Mouse (Mus musculus) naive thymus-derived CD4-positive, alpha-beta T cell, adult 2 months (primary cell): ENCODE data around the gene AI837181.

ENCODE experiments used
- DNase-seq: peaks from one replicate; pipeline ENCODE4 v3.0.0-alpha.2; 2011; ENCODE audit warnings: low read depth

Gene AI837181

DNA sequence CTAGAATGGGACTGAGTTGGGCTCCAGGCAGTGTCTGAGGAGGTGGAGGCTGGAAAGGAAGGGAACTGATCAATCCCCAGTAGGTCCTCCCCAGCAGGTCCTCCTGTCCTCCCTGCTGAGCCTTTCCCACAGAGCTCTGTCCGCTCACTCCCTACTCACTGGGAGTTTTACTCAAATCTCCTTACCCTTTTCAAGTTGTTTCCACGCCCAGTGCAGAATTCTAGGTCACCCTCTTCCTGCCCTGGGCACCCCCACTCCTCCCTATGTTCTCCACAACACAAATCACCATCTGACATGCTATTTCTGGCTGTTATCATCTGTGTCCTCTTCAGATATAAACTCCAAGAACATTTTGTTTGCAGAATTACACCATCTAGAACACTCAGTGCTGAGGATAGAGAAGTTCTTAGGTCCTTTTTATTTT is 10.4 kb upstream of the AI837181 start:
- no peak for DNase-seq

DNA sequence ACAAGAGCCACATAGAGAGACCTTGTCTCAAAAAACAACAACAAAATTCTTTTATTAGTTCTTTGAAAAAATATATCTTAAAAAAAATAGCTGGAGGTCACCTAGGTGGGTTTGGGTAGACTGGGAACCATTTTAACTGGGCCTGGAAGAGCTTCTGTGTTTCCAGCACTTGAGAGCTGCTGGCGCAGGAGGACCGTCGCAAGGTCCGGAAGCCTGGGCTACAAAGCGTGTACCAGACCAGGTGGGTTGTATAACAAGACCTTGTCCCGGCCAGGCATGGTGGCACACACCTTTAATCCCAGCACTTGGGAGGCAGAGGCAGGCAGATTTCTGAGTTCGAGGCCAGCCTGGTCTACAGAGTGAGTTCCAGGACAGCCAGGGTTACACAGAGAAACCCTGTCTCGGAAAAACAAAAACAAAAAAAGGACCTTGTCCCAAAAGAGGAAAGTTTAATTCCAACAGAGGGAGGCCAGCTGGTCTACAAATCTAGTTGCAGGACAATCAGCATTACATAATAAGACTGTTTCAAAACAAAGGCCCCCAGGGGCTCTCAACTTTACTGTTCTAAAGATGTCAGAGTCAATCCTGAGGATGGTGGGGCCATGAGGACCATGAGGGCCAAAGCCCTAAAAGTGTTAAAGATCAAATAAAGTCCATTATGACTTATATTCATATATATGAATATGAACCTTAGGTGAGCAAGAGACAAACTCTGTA is 6.0 kb upstream of the AI837181 start:
- DNase-seq, result no peak

GRCm38 (mm10) chr19:5419630-5420029 is 5.3 kb upstream of the AI837181 start:
- DNase-seq, result no peak

GRCm38 (mm10) chr19:5420579-5420978 is 4.4 kb upstream of the AI837181 start:
- DNase-seq, result no peak

DNA sequence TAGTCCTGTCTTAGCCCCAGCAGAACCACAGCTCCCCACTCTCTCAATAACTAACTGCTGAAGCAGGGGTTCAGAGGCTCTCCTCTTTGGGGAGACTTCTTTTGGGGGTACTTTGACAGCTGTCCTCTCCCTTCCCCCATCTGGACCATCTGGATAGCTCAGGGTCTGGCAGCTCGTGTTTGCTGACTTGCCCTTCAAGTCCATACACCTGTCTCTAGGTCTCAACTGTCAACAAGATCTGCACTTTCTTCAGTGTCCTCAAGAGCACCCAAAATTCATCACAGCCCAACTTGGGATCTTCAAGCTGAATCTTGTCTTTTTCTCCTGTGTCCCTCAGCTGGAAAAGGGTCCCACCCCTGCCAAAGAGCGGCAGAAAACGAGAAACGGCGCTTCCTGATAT is 3.2 kb upstream of the AI837181 start:
- DNase-seq, result no peak

- no peak for DNase-seq
Measured at GRCm38 (mm10) chr19:5422267-5422666, 2.7 kb upstream of the AI837181 start.

GRCm38 (mm10) chr19:5422895-5423443 is 2.0 kb upstream of the AI837181 start:
- no peak for DNase-seq

DNA sequence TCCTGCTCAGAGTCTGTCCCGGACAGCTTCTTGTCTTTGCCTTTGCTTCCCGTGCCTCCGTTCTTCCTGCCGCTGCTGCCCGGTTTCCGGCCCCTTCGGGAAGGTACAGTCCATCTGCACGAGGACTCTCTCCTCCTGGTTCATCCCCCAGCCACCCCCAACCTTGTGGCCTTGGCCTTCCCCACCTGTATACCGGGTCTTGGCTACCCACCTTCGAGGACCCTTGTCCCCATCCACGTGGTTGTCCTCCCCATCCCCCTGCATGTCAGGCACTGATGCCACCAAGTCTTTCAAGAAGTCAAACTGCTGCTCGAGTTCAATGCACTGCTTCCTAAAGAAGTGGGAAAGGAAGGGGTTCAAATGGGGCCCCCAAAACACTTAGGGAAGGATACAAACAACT is 1.4 kb upstream of the AI837181 start:
- DNase-seq, result no peak

DNA sequence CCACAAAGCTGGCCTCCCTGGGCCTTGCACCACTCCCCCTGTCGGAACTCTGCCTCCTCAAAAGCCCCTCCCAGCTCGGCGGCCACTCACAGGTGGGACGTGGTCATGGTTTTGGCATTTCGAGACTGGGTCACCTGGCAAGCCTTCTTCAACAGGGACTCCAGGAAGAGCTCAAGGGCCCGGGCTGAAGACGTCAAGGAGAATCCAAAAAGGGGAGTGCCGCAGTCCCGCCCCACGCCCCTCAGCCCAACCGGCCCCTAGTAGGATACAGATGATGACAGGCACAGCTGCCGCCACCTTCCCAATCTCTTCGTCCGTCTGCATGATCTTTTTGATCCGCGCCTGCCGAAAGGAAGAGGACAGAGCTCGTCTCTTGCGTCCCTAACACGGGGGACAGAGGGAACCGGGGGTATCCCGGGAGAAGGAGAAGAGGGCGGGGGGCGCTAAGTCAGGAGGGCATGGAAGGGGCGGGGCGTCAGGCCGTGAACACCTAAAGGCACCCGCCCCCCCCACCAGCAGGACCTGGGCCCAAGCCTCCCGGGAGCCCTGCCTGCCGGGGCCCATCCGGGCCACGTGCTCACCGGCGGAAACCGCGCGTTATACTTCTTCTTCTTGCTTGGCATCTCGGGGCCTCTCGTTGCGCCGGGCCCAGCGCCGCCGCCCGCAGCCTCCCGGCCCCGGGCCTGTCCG is 707 bp upstream of the AI837181 start:
- DNase-seq, result no peak

DNA sequence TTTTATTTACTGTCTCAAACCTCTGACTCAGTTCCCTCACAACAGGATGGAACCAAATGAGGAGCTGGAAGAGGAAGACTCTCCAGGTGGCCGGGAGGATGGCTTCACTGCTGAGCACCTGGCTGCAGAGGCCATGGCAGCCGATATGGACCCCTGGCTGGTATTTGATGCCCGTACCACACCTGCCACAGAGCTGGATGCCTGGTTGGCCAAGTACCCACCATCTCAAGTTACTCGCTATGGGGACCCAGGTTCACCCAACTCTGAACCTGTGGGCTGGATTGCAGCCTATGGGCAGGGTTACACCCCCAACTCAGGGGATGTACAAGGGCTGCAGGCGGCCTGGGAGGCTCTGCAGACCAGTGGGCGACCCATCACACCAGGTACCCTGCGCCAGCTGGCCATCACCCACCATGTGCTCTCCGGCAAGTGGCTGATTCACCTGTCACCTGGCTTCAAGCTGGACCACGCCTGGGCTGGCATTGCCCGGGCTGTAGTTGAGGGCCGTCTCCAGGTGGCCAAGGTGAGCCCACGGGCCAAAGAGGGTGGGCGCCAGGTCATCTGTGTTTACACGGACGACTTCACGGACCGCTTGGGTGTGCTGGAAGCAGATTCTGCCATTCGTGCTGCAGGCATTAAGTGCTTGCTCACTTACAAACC is 1.1 kb downstream of the AI837181 start:
- DNase-seq, result no peak

DNA sequence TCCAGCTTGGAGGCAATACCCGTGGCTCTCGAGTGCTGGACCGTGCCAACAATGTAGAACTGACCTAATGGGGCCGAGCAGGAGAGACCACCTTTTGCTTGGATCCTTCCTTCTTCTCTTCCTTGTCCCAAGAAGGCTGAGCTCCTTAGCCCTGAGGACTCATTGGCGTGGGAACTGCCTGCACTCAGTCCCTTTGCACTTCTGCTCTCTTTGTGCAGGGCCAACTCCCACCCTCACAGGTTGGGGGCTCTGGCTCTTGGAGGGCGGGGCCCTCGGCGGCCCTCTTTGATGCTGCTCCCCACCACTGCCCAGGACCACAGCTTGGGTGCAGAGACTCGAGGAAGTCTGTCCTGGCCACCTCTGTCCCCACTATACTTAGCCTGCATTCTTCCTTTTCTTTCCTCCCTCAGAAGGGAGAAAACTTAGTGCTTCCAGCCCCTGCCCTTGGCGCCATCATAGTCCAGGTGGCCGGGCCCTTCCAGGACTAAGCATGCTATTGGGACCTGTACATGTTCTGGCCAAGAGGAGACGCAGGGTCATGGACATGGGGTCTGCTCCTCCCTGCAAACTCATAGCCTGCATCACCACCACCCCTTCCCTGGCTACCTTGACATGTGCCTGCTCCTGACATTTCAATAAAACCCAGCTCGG is 1.8 kb downstream of the AI837181 start:
- no peak for DNase-seq

- DNase-seq, result peak; percentile 69
Measured at GRCm38 (mm10) chr19:5428083-5428482, 3.1 kb downstream of the AI837181 start.

DNA sequence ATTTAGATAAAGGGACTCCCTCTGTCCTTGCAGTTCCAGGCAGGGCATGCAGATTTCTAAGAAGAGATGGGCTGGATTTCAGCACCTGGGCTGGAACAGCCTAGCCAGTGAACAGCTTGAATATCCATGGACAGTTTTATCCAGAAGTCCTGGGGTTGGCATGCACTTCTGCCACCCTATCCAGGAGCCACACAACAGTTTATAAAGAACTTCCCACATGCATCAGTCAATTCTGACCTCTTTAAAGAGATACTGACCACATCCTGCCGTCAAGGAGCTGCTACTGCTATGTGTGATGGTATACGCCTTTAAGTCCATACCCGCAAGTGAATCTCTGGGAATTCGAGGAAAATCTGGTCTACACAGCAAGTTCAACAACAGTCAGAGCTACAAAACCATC is 4.3 kb downstream of the AI837181 start:
- DNase-seq, result no peak

DNA sequence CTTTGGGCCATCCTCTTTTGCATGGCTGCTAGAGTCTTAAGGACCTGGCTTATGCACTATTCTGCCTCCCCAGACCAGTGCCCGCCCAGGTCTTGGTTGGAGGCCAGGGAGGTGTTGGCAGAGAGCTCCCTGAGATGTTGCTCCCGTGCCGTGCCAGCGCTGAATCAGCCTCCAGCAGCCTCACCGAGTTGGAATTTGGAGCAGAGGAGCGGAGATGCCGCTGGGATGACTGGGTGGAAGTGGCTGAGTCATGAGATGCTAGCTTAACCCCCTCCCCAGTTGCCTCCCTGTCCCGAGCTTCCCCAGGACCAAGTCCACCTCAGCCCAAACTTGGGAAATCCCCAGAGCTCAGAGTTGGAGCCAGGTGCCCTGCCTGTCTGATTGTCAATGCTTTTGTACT is 4.9 kb downstream of the AI837181 start:
- no peak for DNase-seq

- DNase-seq, result no peak
Measured at GRCm38 (mm10) chr19:5430408-5430807, 5.5 kb downstream of the AI837181 start.

GRCm38 (mm10) chr19:5431911-5432464 is 7.0 kb downstream of the AI837181 start:
- DNase-seq, result no peak

GRCm38 (mm10) chr19:5432992-5433852 is 8.3 kb downstream of the AI837181 start:
- peak; percentile 80 for DNase-seq

GRCm38 (mm10) chr19:5433951-5434350 is 9.0 kb downstream of the AI837181 start:
- no peak for DNase-seq

DNA sequence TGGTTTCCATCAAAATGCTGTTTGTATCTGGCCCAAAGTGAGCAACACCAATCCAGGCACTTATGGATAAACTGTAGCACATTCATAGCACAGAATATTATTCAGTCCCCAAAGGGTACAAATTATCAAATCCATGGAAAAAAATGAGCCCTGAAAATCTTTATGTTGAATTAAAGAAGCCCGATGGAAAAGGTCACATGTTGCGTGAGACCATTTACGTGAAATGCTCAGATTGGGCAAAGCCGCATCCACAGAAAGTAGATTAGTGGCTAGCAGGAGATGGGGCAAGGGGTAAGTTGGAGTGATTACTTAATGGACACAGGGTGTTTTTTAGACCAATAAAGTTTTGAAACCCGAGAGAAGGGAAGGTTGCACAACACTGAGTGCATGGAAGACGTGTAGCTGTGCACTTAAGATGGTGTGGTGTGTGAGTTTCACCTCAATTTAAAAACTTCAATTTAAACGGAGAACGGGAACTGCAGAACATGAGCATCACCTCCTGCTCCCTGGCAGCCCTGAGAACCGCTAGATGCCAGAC is 19.5 kb downstream of the AI837181 start:
- DNase-seq, result no peak

- DNase-seq, result no peak
Measured at GRCm38 (mm10) chr19:5444954-5445353, 20.0 kb downstream of the AI837181 start.

- no peak for DNase-seq
Measured at GRCm38 (mm10) chr19:5445747-5446146, 20.8 kb downstream of the AI837181 start.
